In genomic region chr12:48521996-48522395, GRCm38 (mm10) we compare ENCODE assay signal across 26 mouse cellular contexts.
A peak's percentile ranks its signal among the peaks of the same experiment; 100 is the strongest.
DNase-seq lines count a peak whose midpoint lies in the region; ATAC-seq and TF ChIP-seq lines count a peak whose summit lies in the region.
"Had no signal": no experiment of that assay in that cellular context is flagged by ENCODE, and none has a peak within 500 bp of the region (broad histone marks: within the 10 kb centered on the region; RNA-seq: fewer than 3 reads in every experiment).

No protein-coding gene starts in this region.

- no peak for DNase-seq in embryonic facial prominence, embryonic 10.5 days (ENCODE audit: low spot score)
- peak; percentile 52 for DNase-seq in hindbrain, postnatal 0 days (ENCODE audit: low spot score)
- DNase-seq in ES-CJ7 (ENCODE audit: low read depth, low spot score) = peak; percentile 33
- DNase-seq in brain, adult 2 months (ENCODE audit: low read depth, low spot score) = peak; percentile 7
- DNase-seq in T-cell, adult 2 months (ENCODE audit: low spot score) = no peak
- DNase-seq: adrenal gland, postnatal 25 days; cerebellum, adult 18-20 months; gastrocnemius, adult 2 months; heart, postnatal 36 days; kidney, adult 9 months; kidney, postnatal 14 days; layer of hippocampus, postnatal 36 days; liver, embryonic 13.5 days; lung, embryonic 14.5 days; right cerebral cortex, adult 18-20 months; right cerebral cortex, postnatal 4 days; thymus, postnatal 14 days had no signal

- no peak overlapping the region for H3K4me2 ChIP-seq in embryonic facial prominence, embryonic 15.5 days (replicated peaks)
- H3K4me2 ChIP-seq in hindbrain, postnatal 0 days (ENCODE audit: low read depth, low read length) = no peak overlapping the region
- H3K4me2 ChIP-seq in hindbrain, embryonic 12.5 days (replicated peaks) = no peak overlapping the region
- H3K4me2 ChIP-seq: embryonic facial prominence, embryonic 12.5 days; heart, embryonic 15.5 days; hindbrain, embryonic 15.5 days; limb, embryonic 13.5 days; liver, embryonic 13.5 days; lung, embryonic 14.5 days; neural tube, embryonic 15.5 days had no signal

- TF ChIP-seq CTCF in hindbrain, postnatal 0 days (IDR thresholded peaks at IDR 0.05; ENCODE audit: low read depth) = no peak

- no peak overlapping the region for H3K27ac ChIP-seq in embryonic facial prominence, embryonic 15.5 days (replicated peaks)
- no peak overlapping the region for H3K27ac ChIP-seq in embryonic facial prominence, embryonic 10.5 days (replicated peaks)
- H3K27ac ChIP-seq in hindbrain, postnatal 0 days = no peak overlapping the region
- no peak overlapping the region for H3K27ac ChIP-seq in hindbrain, embryonic 12.5 days
- H3K27ac ChIP-seq: embryonic facial prominence, embryonic 12.5 days; gastrocnemius, adult 2 months; heart, embryonic 15.5 days; hindbrain, embryonic 15.5 days; limb, embryonic 13.5 days; liver, embryonic 13.5 days; neural tube, embryonic 15.5 days had no signal

- no peak overlapping the region for H3K9ac ChIP-seq in embryonic facial prominence, embryonic 15.5 days
- H3K9ac ChIP-seq in hindbrain, postnatal 0 days (replicated peaks; ENCODE audit: low read length) = no peak overlapping the region
- no peak overlapping the region for H3K9ac ChIP-seq in hindbrain, embryonic 12.5 days
- H3K9ac ChIP-seq: embryonic facial prominence, embryonic 12.5 days; heart, embryonic 15.5 days; hindbrain, embryonic 15.5 days; limb, embryonic 13.5 days; liver, embryonic 13.5 days; lung, embryonic 14.5 days; neural tube, embryonic 15.5 days had no signal

- H3K4me3 ChIP-seq in embryonic facial prominence, embryonic 15.5 days (replicated peaks) = no peak overlapping the region
- H3K4me3 ChIP-seq in embryonic facial prominence, embryonic 10.5 days = no peak overlapping the region
- no peak overlapping the region for H3K4me3 ChIP-seq in hindbrain, postnatal 0 days (ENCODE audit: low read length)
- H3K4me3 ChIP-seq in hindbrain, embryonic 12.5 days = no peak overlapping the region
- H3K4me3 ChIP-seq: embryonic facial prominence, embryonic 12.5 days; erythroblast, embryonic 14.5 days; gastrocnemius, adult 2 months; heart, embryonic 15.5 days; hindbrain, embryonic 15.5 days; limb, embryonic 13.5 days; liver, embryonic 13.5 days; neural tube, embryonic 15.5 days had no signal

- peak; percentile 39; the same call in 1 of the 2 replicates for ATAC-seq in embryonic facial prominence, embryonic 15.5 days (ENCODE audit: insufficient number of reproducible peaks, low FRiP score, low TSS enrichment, low read depth)
- no peak for ATAC-seq in hindbrain, postnatal 0 days
- no peak for ATAC-seq in hindbrain, embryonic 12.5 days (ENCODE audit: low FRiP score)
- ATAC-seq: intestine, embryonic 16.5 days had no signal

- no peaks in the 10 kb centered on the region for H3K4me1 ChIP-seq in embryonic facial prominence, embryonic 15.5 days
- no peaks in the 10 kb centered on the region for H3K4me1 ChIP-seq in embryonic facial prominence, embryonic 10.5 days
- H3K4me1 ChIP-seq in hindbrain, postnatal 0 days (ENCODE audit: insufficient read depth, low read length) = no peaks in the 10 kb centered on the region
- no peaks in the 10 kb centered on the region for H3K4me1 ChIP-seq in hindbrain, embryonic 12.5 days
- H3K4me1 ChIP-seq: embryonic facial prominence, embryonic 12.5 days; heart, embryonic 15.5 days; hindbrain, embryonic 15.5 days; limb, embryonic 13.5 days; liver, embryonic 13.5 days; neural tube, embryonic 15.5 days had no signal

- WGBS in embryonic facial prominence, embryonic 15.5 days = 57% methylated on average over 3 of the region's 3 CpGs
- 65% methylated on average over 3 of the region's 3 CpGs for WGBS in embryonic facial prominence, embryonic 10.5 days
- WGBS in hindbrain, postnatal 0 days = 40% methylated on average over 3 of the region's 3 CpGs
- 61% methylated on average over 3 of the region's 3 CpGs for WGBS in hindbrain, embryonic 12.5 days

- H3K27me3 ChIP-seq in embryonic facial prominence, embryonic 15.5 days = no peaks in the 10 kb centered on the region
- H3K27me3 ChIP-seq in embryonic facial prominence, embryonic 10.5 days (replicated peaks; ENCODE audit: low read depth, poor library complexity, severe bottlenecking) = no peaks in the 10 kb centered on the region
- H3K27me3 ChIP-seq in hindbrain, postnatal 0 days (ENCODE audit: insufficient read depth, low read length) = no peaks in the 10 kb centered on the region
- H3K27me3 ChIP-seq in hindbrain, embryonic 12.5 days = no peaks in the 10 kb centered on the region
- H3K27me3 ChIP-seq: embryonic facial prominence, embryonic 12.5 days; heart, embryonic 15.5 days; hindbrain, embryonic 15.5 days; limb, embryonic 13.5 days; liver, embryonic 13.5 days; neural tube, embryonic 15.5 days had no signal

- H3K36me3 ChIP-seq in embryonic facial prominence, embryonic 15.5 days = no peaks in the 10 kb centered on the region
- no peaks in the 10 kb centered on the region for H3K36me3 ChIP-seq in embryonic facial prominence, embryonic 10.5 days (replicated peaks)
- H3K36me3 ChIP-seq in hindbrain, postnatal 0 days (ENCODE audit: insufficient read depth, low read length) = no peaks in the 10 kb centered on the region
- no peaks in the 10 kb centered on the region for H3K36me3 ChIP-seq in hindbrain, embryonic 12.5 days
- H3K36me3 ChIP-seq: embryonic facial prominence, embryonic 12.5 days; heart, embryonic 15.5 days; hindbrain, embryonic 15.5 days; limb, embryonic 13.5 days; liver, embryonic 13.5 days; neural tube, embryonic 15.5 days had no signal

- H3K9me3 ChIP-seq in embryonic facial prominence, embryonic 15.5 days (replicated peaks) = no peaks in the 10 kb centered on the region
- H3K9me3 ChIP-seq in embryonic facial prominence, embryonic 10.5 days = no peaks in the 10 kb centered on the region
- no peaks in the 10 kb centered on the region for H3K9me3 ChIP-seq in hindbrain, postnatal 0 days (ENCODE audit: low read length)
- H3K9me3 ChIP-seq in hindbrain, embryonic 12.5 days (replicated peaks) = no peaks in the 10 kb centered on the region
- H3K9me3 ChIP-seq: embryonic facial prominence, embryonic 12.5 days; heart, embryonic 15.5 days; hindbrain, embryonic 15.5 days; limb, embryonic 13.5 days; liver, embryonic 13.5 days; neural tube, embryonic 15.5 days had no signal

Comparison
In these comparisons a context has a peak if more than half of its experiments do, and no peak if none do; other contexts are left out.
1. DNase-seq: peak in hindbrain, postnatal 0 days (single experiment), ES-CJ7 (single experiment) and brain, adult 2 months (single experiment); none in embryonic facial prominence, embryonic 10.5 days (single experiment) and T-cell, adult 2 months (single experiment).